Mouse (Mus musculus) heart, postnatal 4 days (tissue): ENCODE measurements around the gene Arpp21. TPM values are rescaled to one million over a fixed set of nuclear protein-coding genes. Genes with fewer than 3 reads are reported as not detected.

ENCODE experiments used
- DNase-seq: peaks from one replicate; pipeline ENCODE4 v3.0.0; 2021
- total RNA-seq, 2 experiments: library from RNA; stranded (reverse); gene quantifications; 2 replicates each; pipeline ENCODE4 v1.2.3; 2021

The Arpp21 gene
- total RNA-seq, 2 experiments from 2014 or later, result 2.4 to 4.6 TPM

DNA sequence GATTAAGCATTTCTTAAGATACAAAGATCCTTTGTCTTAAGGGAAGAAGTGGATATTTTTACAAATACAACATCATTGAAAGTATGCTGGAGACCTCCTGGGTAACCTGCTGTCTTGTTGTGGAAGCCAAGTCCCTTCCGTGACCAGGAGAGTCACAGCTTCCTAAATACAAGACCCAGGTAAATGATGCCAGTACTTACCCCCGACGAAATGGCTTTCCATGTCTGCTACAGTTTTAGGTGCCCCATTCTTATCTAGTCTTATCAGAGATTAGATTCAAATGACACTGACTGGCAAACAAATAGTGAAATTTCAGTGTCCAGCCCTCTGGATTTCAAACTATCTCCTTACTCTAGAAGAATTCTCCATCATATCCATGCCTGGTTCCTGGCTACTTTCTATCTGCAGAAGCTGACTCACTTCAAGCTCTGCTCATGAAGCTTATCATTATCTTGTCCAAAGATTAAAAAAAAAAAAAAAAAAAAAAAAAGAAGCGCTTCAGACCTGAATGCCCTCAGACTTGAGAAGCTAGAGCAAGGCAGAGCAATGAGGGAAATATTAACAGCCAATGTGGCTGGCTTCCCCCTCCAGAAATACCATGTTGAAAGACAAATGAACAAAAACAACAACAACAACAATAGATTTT lies 4.9 kb downstream of the Arpp21 start:
- DNase-seq, result no peak

DNA sequence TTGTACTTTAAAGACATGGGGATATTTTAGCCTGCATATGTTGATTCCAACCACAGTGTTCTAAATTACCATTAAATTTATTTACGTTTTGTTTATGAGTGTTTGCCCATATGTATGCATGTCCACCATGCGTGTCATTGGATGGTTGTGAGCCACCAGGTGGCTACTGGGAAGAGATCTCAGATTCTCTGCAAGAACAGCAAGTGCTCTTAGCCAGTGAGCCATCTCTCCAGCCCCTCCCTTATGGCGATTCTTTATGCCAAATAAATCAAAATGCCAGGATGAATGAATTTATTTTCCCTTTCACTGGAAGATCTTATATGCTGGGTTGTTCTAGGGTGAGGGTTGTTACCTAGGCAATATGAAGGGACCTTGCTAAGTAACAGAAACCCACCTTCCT lies 7.3 kb downstream of the Arpp21 start:
- DNase-seq, result no peak

DNA sequence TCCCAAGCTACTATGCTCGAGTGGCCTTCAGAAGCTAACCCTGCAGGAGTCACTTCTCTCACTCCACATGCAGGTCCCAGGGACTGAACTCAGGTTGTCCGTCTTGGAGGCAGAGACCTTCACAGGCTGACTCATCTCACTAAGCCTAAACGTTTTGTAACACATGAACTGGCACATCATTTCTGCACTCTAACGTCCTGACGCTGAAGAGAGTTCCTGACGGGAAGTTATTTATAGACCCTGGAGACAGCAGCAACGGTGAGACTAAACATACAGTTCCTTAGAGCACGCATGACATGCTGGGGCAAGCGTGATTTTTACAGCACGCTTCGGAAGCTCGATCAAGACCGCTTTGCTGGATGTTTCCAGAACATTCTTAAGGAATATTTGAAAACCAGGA lies 8.6 kb downstream of the Arpp21 start:
- no peak for DNase-seq

DNA sequence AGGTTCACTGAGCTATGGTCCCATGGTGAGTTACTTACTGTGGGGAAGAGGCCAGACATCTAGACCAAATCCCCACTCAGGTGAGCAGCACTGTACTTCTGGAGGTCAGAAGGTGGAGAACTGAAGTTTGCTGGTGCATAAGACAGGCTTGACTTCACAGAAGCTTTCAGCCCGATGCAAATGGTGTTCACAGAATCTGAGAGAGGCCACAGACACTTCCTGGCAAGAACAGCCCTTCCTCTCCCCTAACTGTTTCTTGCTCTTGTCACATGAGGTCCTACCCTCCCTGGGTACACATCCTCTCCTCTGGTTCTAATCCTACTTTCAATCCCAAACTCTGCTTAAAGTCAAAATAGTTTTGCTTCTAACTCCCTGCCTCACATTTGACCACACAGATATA lies 9.2 kb downstream of the Arpp21 start:
- no peak for DNase-seq

DNA sequence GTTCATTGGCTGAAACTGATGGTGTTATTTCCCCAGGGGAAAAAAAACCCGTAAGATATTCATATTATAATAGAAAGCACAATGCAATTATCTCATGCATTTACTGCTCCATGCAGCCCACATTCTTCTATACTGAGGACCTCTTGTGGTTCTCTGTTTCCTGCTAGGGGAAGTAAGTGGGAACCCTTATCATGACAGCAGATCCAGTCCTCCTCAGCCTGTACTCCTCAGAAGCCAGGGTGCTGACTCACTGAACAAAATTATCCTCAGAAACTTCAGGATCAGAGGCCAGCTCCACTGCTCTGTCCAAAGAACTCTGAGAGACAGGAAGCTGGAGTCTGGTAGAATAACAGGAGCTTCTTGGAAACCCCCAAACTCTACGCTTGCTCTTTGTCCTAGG lies 10.7 kb downstream of the Arpp21 start:
- DNase-seq, result no peak

DNA sequence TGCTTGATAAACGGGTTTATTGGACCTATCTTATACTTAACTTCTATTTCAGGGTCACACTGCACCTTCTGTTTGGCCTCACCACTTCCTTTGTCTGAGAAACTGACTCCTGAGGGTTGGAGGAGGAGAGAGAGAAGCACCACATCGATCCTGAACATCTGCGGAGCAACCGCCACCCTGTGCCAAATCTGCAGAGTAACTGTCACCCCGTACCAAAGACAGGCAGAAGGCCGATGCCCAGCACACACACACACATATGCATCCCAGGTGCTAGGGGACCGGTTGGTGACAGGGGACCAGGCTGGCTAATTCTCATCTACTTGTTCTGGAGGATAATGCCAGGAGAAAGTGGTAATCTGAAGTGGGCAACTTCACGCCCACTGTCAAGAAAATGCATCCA lies 16.4 kb downstream of the Arpp21 start:
- DNase-seq, result no peak

DNA sequence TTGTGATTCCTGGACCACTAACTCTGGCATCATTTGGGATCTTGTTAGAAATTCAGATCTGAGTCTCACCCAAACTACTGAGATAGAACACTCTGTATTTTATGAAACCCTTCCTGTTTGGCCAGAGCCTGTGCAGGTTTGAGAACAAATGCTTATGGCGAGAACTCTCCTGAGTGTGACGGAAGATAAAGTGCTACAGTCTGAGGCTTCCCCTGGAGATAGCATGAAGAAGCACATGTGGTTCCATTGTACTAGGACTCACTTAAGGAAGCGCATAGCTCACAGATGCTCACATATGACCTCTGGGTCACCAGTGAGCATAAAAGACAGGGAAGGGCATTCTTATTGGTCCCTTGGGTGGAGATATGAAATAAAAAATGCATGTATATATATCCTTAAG lies 17.5 kb downstream of the Arpp21 start:
- no peak for DNase-seq

DNA sequence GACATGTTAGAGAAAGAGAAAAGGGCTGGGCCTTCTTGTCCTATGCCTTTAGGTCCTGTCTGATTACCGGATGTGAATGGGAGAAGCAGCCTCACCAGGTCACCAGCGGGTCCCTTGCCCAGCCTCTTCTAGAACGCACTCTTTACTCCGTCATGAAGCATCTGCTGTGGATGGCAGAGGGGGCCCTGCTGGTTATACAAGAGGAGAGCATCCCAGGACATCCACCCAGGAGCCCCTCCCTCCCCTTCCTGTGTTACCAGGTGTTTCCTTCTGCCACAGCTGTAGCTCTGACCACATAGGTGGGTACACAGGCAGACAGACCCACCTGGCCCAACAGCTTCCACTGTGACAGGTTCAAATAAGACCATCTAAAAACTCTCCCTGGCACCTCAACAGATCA lies 18.6 kb downstream of the Arpp21 start:
- no peak for DNase-seq

DNA sequence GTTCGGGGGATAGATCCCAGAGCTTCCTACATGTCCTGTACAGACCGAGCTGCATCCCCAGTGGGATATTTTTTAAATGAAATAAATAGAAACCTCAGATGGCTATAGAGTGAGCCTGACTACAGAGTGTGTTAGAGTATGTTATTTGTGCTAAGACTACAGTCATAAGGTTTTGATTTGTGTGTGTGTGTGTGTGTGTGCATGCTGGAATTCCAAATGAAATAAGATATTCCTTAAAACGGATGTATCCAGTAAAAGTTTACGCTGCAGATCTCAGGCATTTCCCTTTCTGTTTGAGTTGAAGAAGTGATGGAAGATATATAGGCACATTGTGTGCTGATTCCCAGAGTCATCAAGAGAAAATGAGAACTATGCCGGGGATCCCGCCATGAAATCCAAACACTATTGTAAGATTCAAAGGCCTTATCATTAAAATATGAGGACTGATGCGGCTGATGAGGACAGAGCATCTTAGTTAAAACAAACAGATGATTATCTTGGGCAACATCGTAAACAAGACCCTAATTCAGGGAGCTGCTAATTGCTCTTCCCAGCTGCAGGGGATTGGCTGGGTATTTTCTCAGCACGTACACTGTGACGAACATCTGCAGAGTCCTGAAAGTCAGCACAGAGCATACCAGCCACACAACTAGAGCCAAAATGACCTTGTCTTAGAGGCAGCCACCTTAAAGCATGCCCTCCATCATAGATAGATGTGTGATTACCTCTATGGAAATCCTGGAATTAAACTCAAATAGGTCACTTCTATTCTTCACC lies 20.5 kb downstream of the Arpp21 start:
- no peak for DNase-seq

DNA sequence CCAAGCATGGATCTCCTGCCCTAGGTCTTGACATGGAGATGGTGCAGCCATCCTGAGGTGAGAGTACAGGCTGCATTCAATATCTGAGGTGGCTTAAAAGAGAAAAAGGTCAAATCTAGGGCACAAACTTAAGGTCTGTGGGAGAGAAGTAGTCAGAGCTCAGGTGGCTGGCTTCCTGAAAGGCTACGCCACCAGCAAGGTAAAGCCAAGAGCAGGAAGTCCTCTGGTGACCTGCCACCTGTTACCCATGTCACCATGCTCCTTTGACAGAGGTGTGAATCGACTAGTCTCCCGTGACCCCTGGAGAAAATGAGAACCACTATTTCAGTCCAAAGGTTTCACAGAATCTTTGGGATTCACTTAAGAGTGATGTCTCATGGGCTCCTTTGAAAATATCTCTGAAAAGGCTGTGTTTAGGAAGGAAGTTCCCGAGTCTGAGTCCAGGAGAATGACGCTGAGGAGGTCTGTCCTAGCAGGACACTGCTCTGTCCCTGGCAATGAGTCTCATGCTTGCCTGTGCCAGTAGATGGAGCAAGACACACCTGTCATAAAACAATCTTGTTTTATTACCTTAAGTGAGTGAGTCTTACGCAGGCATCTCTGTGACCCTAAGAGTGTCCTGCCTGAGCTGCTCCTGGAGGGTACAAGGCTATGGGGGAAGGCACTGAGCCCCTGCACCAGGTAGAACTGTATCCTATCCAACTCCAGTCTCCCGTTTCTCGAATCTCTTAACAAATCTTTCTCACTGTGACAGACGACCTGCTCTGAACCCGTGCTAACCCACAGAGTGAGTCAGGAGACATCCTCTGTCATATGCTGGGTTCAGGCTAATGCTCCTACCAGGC lies 22.1 kb downstream of the Arpp21 start:
- no peak for DNase-seq

DNA sequence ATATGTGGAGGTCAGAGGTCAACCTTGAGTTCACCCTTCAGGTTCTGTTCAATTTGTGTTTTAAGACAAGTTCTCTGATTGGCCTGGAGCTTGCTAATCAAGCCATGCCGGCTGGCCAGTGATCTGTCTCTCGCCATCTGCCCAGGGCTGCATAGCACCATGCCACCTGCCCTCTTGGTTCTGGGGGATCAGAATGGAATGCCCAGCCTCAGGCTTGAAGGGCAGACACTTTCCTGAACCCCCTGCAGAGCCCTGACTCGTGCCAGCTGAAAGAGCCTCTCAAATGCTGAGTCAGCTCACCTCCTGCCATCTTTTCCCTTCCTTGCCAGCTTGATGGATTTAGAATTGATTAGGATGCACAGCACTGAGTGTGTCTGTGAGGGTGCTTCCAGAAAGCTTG lies 25.9 kb downstream of the Arpp21 start:
- DNase-seq, result no peak

DNA sequence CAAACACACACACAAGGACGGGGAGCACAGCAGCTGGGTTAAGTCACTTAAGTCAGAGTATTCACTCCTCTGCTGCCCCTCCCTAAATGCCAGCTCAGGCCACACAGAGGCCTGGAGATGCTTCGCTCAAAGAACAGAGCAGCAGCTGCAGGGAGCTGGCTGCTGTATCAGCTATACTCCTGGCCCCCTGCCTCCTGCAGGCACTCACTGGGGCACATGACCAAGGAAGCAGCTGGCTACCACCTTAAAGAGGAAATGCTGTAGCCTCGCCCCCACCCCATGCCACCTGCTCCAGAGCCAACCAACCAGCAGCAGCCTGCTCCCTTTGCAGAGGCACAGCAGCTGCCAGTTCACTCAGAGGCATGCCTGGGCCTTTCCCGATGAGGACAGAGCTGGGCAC lies 28.0 kb downstream of the Arpp21 start:
- peak; percentile 66 for DNase-seq

DNA sequence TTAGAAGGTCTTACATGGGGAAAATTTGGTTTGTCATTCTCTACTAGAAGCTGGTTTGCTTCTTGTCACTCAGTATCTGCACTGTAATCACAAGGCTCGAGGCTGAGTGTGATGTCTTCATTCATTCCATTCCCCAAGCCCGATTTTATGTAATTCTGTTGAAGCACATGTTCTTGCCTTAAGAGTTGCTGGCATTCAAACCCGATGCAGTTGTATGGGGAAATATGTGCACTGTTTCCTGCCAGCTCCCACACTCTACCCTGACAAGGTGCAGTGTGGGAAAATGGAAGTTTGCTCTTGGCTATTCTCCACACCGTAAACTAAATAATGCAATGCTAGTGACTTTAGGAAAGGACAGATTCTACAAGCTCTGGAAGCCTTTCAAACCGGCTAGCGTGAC lies 37.4 kb downstream of the Arpp21 start:
- DNase-seq, result no peak

DNA sequence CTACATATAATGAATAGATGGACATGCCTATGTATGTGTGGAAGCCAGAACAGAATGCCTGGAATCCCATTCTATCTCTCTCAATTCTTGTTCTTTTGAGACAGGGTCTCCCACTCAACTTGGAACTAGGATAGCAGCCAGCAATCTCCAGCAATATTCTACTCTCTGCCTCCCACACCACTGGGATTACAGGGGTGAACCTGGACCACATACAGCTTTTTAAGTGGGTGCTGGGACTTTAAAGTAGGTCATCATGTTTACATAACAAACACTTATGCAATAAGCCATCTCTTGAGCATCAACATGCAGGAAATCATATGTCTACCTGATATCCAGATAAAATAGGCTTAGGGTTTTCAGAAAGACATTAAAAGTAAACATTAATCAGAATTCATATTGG lies 41.7 kb downstream of the Arpp21 start:
- no peak for DNase-seq

DNA sequence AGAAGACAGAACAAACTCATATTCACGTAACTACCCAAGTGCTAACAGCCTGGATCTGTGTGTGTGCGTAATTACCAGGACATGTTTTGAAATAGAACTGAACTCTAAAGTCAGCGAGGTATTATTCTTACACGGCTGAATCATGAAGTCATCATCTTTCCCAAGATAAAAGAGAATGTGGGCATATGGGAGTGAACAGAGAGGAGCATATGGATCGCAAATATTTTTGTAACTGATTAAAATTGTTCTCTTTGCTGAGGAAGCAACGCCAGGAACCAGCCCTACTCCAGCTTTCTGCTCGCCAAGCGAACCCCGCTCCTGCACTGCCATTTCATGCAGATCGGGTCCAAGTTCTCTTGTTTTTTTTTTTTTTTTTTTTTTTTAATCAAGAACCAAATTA lies 46.3 kb downstream of the Arpp21 start:
- no peak for DNase-seq

DNA sequence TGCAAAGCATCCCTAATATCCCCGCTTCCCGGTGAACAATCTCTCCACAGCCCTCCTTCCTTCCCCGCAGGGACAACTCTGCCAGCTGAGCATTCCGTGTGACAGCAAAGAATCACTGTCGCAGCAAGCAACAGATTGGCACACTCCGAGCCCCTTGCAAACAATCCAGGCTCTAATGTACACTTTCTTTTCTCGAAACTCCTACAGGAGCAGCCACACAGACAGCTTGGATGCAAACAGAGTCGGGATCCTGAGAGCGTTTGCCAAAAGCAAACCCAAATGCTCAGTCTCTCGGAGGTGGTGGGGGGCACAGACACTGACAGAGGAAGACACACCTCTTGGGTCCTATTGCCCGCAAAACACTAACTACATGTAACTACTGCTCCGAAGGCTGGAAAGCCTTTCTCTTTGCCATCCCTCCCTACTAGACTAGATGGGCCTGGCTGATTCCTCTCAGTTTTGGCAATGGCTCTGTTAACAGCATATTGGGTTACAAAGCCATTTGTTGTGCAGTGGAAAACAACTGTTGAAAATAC lies 47.3 kb downstream of the Arpp21 start:
- DNase-seq, result no peak

DNA sequence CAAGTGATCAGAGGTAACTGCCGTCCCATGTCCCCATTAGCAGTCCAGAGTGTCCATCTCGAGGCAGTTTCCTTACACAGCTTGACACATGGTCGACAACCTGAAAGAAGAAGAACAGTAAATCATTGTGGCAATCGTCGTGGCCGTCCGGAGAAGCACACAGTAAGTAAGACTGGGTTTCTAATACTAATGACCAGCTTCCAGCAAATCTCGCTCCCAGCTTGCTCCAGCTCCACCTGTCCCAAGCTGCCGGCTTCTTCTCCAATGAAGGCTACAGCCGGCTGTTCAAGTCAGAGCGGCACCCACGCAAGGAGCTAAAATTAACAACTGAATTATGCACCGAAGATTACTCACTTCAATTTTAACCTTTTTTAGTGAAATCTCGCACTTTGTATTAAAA lies 48.1 kb downstream of the Arpp21 start:
- no peak for DNase-seq

DNA sequence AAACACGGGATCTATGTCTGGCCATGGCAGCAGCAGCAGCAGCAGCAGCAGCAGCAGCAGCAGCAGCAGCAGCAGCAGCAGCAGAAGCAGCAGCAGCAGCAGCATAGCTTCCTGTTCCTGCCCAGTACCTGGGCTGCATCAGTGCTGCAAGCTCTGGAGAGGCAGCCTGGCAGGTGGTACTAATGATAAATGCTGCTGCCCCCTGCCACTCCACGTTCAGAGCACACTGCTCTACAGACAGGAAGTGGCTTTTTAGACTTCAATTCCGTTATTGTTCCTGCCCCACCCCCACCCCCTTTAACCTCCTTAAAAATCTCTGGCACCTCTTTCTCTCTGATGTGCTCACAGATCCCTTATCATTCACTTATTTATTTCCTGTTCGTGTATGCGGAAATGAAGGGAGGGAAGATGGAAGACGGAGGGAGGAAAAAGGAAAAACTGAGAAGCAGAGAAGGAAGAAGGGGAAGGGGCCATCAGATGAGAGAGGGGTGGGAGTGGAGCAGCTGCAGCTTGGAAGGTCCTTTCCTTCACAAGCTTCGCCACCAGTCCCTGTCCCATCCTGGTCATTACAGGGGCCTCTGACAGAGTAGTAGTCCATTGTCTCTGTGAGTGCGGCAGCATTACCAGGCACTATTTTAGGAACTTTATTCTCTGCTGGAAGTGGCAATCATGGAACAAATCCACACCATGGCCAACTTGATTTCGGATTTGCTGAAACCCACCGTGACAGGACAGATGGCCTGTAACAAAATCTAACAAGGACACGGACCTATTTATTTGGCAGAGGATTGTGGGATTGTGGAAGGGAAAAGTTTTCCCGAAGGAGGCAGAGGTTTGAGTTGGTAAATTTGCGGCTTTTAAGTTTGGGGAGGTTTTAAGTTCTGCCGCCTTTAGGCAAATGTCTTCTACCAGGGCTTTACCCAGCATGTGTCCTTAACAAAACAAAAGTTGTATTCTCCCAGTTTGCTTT lies 49.1 kb downstream of the Arpp21 start:
- DNase-seq, result no peak

DNA sequence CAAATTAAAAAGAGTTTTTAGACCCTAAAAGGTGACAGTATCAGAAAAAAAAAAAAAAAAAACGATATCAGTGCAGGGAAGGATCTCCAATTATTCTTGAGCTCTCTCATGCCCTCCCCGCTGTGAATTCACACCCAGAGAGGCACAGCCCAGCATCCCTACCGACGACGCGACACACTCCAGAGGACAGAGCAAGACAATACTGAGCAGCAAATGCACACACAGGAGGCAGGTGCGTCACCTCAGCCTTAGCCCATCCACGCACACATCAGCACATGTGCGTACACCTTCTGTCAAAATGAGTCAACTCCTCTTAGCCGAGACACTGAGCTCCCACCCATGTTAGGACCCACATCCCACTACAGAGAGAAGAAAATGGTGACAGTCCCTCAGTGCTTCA lies 50.0 kb downstream of the Arpp21 start:
- no peak for DNase-seq

DNA sequence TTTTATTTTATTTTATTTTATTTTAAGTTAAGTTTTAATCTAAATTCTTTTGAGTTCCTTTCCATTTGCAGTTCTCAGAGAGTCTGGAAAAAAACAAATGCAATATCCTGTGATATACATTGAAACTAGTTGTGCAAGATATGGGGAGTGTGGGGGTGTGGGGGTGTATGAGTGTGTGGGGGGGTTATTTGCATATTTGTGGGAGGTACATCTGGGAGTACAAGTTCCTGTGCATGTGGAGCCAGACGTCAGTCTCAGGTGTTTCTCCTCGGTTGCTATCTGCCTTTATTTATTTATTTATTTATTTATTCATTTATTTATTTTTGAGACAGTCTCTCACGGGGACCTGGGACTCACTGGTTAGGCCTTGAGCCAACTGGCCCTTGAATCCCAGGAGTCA lies 53.0 kb downstream of the Arpp21 start:
- no peak for DNase-seq

DNA sequence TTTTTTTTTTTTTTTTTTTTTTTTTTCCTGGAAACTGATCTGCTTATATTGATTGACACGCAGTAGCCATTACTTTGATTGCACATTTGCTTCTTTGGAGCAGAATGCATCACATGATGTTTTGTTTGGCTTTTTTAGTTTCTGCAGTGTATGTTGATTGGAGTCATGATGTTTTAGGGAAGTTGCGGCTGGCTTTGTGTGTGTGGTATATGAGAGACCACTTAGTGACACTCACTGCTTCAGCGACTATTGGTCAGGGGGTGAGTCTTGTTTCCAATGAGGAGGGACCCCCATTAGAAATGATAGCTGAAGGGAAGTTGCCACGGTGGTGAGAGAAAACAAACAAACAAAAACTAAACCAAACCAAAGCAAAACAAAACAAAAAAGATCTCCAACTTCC lies 55.7 kb downstream of the Arpp21 start:
- DNase-seq, result no peak

DNA sequence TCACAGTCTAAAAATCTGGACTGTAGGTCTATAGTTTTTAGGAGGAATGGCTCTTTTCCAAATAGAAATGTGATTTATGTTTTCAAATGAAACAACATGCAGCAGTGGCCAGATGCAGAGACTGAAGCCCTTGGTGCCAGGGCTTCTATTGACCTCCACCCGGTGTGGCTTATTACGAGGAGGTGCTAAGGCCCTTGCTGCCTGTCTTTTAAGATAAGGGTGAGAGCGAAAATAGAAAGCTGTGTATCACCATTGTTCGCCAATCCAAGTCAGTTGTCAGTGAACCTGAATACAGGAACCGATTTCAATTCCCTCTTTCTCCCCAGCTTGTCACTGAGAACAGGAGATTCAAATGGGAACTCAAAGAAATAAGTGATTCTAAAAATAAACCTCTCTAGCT lies 57.3 kb downstream of the Arpp21 start:
- no peak for DNase-seq
